In genomic region chr17:15823838-15824237, GRCm38 (mm10) we compare ENCODE assay signal across 9 mouse cellular contexts. TPM values are rescaled to one million over a fixed set of nuclear protein-coding genes. Genes with fewer than 3 reads are reported as not detected.
DNase-seq lines count a peak whose midpoint lies in the region; ATAC-seq and TF ChIP-seq lines count a peak whose summit lies in the region.
"Had no signal": no experiment of that assay in that cellular context is flagged by ENCODE, and none has a peak within 500 bp of the region (broad histone marks: within the 10 kb centered on the region; RNA-seq: fewer than 3 reads in every experiment).

No protein-coding gene starts in this region.

- TF ChIP-seq CTCF in heart, adult 2 months (IDR thresholded peaks at IDR 0.05): no peak
- no peak for TF ChIP-seq CTCF in bone marrow macrophage, adult 2 months (IDR thresholded peaks at IDR 0.05; ENCODE audit: low read depth, low read length)
- no peak for TF ChIP-seq CTCF in heart, postnatal 0 days (IDR thresholded peaks at IDR 0.05; ENCODE audit: low read depth)

- H3K4me2 ChIP-seq in heart, postnatal 0 days (ENCODE audit: low read depth, low read length): peak overlapping the region; percentile 97
- peak overlapping the region; percentile 66 for H3K4me2 ChIP-seq in midbrain, embryonic 12.5 days (replicated peaks)

- intact Hi-C loops in heart, adult 2 months (cut with DNase I): loop anchor here (10.0 kb wide), 2 partner anchors 449 to 879 kb away; partner anchors contain the start of genes 1600012H06Rik, Dll1 and Wdr27
- intact Hi-C loops in heart, postnatal 14 days (cut with DNase I): loop anchor here (2.0 kb wide), 1 partner anchor 15 kb away; no protein-coding TSS in a partner anchor

- DNase-seq in heart, adult 2 months: no peak
- DNase-seq in heart, postnatal 14 days: no peak
- DNase-seq in heart, postnatal 0 days (ENCODE audit: low spot score): no peak
- DNase-seq in B cell, adult 2 months: no peak
- no peak for DNase-seq in right cerebral cortex, adult 18-20 months
- no peak for DNase-seq in kidney, adult 11 months
- DNase-seq: kidney, postnatal 4 days had no signal

- H3K27ac ChIP-seq in heart, adult 2 months: peak overlapping the region; percentile 88
- no peak overlapping the region for H3K27ac ChIP-seq in bone marrow macrophage, adult 2 months (ENCODE audit: insufficient read depth, low read depth, low read length)
- 0 out of 2 replicates have a peak overlapping the region, but pooled peaks have one; percentile 23 for H3K27ac ChIP-seq in heart, postnatal 0 days (ENCODE audit: low read depth)
- H3K27ac ChIP-seq in midbrain, embryonic 12.5 days (replicated peaks): peak overlapping the region; percentile 95

- H3K4me3 ChIP-seq in heart, adult 2 months: peak overlapping the region; percentile 74
- peak overlapping the region; percentile 77; the same call in 1 of the 2 replicates for H3K4me3 ChIP-seq in bone marrow macrophage, adult 2 months (ENCODE audit: insufficient read depth, low read length)
- H3K4me3 ChIP-seq in heart, postnatal 0 days (ENCODE audit: low read depth, low read length): peak overlapping the region; percentile 94
- peak overlapping the region; percentile 98 for H3K4me3 ChIP-seq in midbrain, embryonic 12.5 days

- H3K9ac ChIP-seq in heart, adult 2 months (ENCODE audit: low read depth, low read length): peak overlapping the region; percentile 8; the same call in 1 of the 2 replicates
- peak overlapping the region; percentile 12; the same call in 1 of the 2 replicates for H3K9ac ChIP-seq in heart, postnatal 0 days (replicated peaks; ENCODE audit: low read depth, low read length)
- H3K9ac ChIP-seq in midbrain, embryonic 12.5 days (replicated peaks): peak overlapping the region; percentile 98

- H3K27me3 ChIP-seq in heart, adult 2 months (ENCODE audit: control insufficient read depth, insufficient read depth, low read length): no peaks in the 10 kb centered on the region
- no peaks in the 10 kb centered on the region for H3K27me3 ChIP-seq in heart, postnatal 0 days (ENCODE audit: control insufficient read depth, insufficient read depth, low read length)
- no peaks in the 10 kb centered on the region for H3K27me3 ChIP-seq in midbrain, embryonic 12.5 days

- 29% methylated on average over 3 of the region's 3 CpGs for WGBS in heart, adult 2 months
- WGBS in heart, postnatal 0 days: 40% methylated on average over 3 of the region's 3 CpGs
- 33% methylated on average over 3 of the region's 3 CpGs for WGBS in midbrain, embryonic 12.5 days

- TF ChIP-seq EP300 in heart, adult 2 months (IDR thresholded peaks at IDR 0.05; ENCODE audit: insufficient read depth, low read depth, low read length): no peak
- TF ChIP-seq EP300 in heart, postnatal 0 days (IDR thresholded peaks at IDR 0.05; ENCODE audit: low read depth): no peak

- no peak for TF ChIP-seq POLR2A in heart, adult 2 months (IDR thresholded peaks at IDR 0.05; ENCODE audit: insufficient read depth, low read depth, low read length)
- TF ChIP-seq POLR2A in bone marrow macrophage, adult 2 months (IDR thresholded peaks at IDR 0.05; ENCODE audit: borderline replicate concordance, low read depth, low read length): no peak

- no peak for ATAC-seq in heart, postnatal 0 days (ENCODE audit: insufficient read depth, low read depth)
- no peak for ATAC-seq in midbrain, embryonic 12.5 days (ENCODE audit: low FRiP score, low read depth)

- H3K9me3 ChIP-seq in heart, postnatal 0 days (replicated peaks; ENCODE audit: control insufficient read depth, low read length): no peaks in the 10 kb centered on the region
- no peaks in the 10 kb centered on the region for H3K9me3 ChIP-seq in midbrain, embryonic 12.5 days

- peaks cover 15% of the 10 kb centered on the region for H3K4me1 ChIP-seq in heart, adult 2 months (ENCODE audit: control insufficient read depth, insufficient read depth, low read length)
- H3K4me1 ChIP-seq in bone marrow macrophage, adult 2 months (ENCODE audit: control insufficient read depth, insufficient read depth, low read length): peaks cover 36% of the 10 kb centered on the region
- H3K4me1 ChIP-seq in heart, postnatal 0 days (ENCODE audit: control insufficient read depth, insufficient read depth): peaks cover 38% of the 10 kb centered on the region
- peaks cover 46% of the 10 kb centered on the region for H3K4me1 ChIP-seq in midbrain, embryonic 12.5 days

- peaks cover 16% of the 10 kb centered on the region for H3K36me3 ChIP-seq in heart, adult 2 months (ENCODE audit: control insufficient read depth, insufficient read depth, low read length)
- H3K36me3 ChIP-seq in heart, postnatal 0 days (replicated peaks; ENCODE audit: control insufficient read depth, insufficient read depth, low read length): 0 out of 2 replicates have a peak, but pooled peaks cover 3% of the 10 kb centered on the region
- H3K36me3 ChIP-seq in midbrain, embryonic 12.5 days: peaks cover 20% of the 10 kb centered on the region

- peaks cover 6% of the 10 kb centered on the region for H3K79me2 ChIP-seq in heart, adult 2 months (replicated peaks; ENCODE audit: control insufficient read depth, insufficient read depth, low read length)

RNA-seq across cellular contexts. Expression of gene Rgmb, which starts 7.0 kb away (rescaled TPM):
- total RNA-seq in heart, adult 2 months (2021): 10 to 100 TPM; 21.7 to 25.5 TPM
- polyA plus RNA-seq in heart, adult 2 months (2012; rRNA removed): 17.2 and 19.5 TPM in 2 replicates
- 10 to 100 TPM; 26.4 to 28.8 TPM for total RNA-seq in heart, postnatal 14 days (2021)
- 12.6 and 14.5 TPM in 2 replicates for polyA plus RNA-seq in bone marrow macrophage, adult 2 months (2012; ENCODE audit: insufficient read depth, insufficient read length, missing spikeins)
- 15.7 and 26.9 TPM in 2 replicates for total RNA-seq in heart, postnatal 0 days (2014; rRNA removed; ENCODE audit: low replicate concordance)
- 7.2 and 8.4 TPM in 2 replicates for polyA plus RNA-seq in heart, postnatal 0 days (2015; fragmentation: Nextera tagmentation; extraction: Ambion mirVana)
- polyA plus RNA-seq in midbrain, embryonic 12.5 days (2016; fragmentation: Nextera tagmentation; extraction: Ambion mirVana): 101 and 124 TPM in 2 replicates

Comparison
In these comparisons a context has a peak if more than half of its experiments do, and no peak if none do; other contexts are left out.
1. H3K9ac ChIP-seq: peak in every context shown above with its lines; median percentile 98 in midbrain, embryonic 12.5 days; 12 in heart, postnatal 0 days; 8 in heart, adult 2 months.